Mouse (Mus musculus) heart, embryonic 11.5 days (tissue): ENCODE measurements around the gene Mybpc2. TPM values are rescaled to one million over a fixed set of nuclear protein-coding genes. Genes with fewer than 3 reads are reported as not detected.

Experiments
- ATAC-seq: fragments of 200-750 bp; cut with Nextera tagmentation; replicated peaks from 2 replicates; pipeline ENCODE4 v1.8.0; 2017; ENCODE audit warnings: moderate library complexity; ENCODE audit not compliant: insufficient number of reproducible peaks, low FRiP score, low TSS enrichment
- H3K27ac ChIP-seq: fragments of 300-500 bp; sonication (generic); 2 replicates; pipeline ENCODE4 v1.5.1; 2014; ENCODE audit warnings: mild to moderate bottlenecking, low read depth, low read length
- H3K27me3 ChIP-seq: fragments of 300-500 bp; sonication (generic); 2 replicates; pipeline ENCODE4 v1.6.1; 2014; ENCODE audit warnings: mild to moderate bottlenecking, low read length, mixed read lengths; ENCODE audit not compliant: control insufficient read depth, insufficient read depth
- H3K36me3 ChIP-seq: fragments of 300-500 bp; sonication (generic); 2 replicates; pipeline ENCODE4 v1.6.1; 2014; ENCODE audit warnings: mild to moderate bottlenecking, low read length, moderate library complexity, mixed read lengths; ENCODE audit not compliant: control insufficient read depth, insufficient read depth
- H3K4me1 ChIP-seq: fragments of 300-500 bp; sonication (generic); 2 replicates; pipeline ENCODE4 v1.6.1; 2014; ENCODE audit warnings: low read length; ENCODE audit not compliant: control insufficient read depth, insufficient read depth
- H3K4me2 ChIP-seq: fragments of 300-500 bp; sonication (generic); 2 replicates; pipeline ENCODE4 v1.6.1; 2014; ENCODE audit warnings: mild to moderate bottlenecking, moderate library complexity
- H3K4me3 ChIP-seq: fragments of 300-500 bp; sonication (generic); 2 replicates; pipeline ENCODE4 v1.5.1; 2014; ENCODE audit warnings: low read depth, low read length
- H3K9ac ChIP-seq: fragments of 300-500 bp; sonication (generic); 2 replicates; pipeline ENCODE4 v1.6.1; 2014; ENCODE audit warnings: mild to moderate bottlenecking, low read depth, low read length, moderate library complexity
- H3K9me3 ChIP-seq: fragments of 300-500 bp; sonication (generic); replicated peaks from 2 replicates; pipeline ENCODE4 v1.6.1; 2016; ENCODE audit warnings: low read length; ENCODE audit not compliant: control insufficient read depth
- WGBS: fragments of 180-500 bp; shearing (Covaris S2); extraction: QIAGEN DNeasy Blood & Tissue Kit; methylation state at CpG from one replicate; pipeline ENCODE4 v1.1.7; 2014; ENCODE audit not compliant: insufficient replicate concordance; 5-methylcytosine and 5-hydroxymethylcytosine counted together
- polyA plus RNA-seq: library from polyadenylated mRNA; unstranded; fragments of >200 nt; fragmentation: Nextera tagmentation; extraction: Ambion mirVana; gene quantifications from 2 replicates; pipeline ENCODE4 v1.2.1, GENCODE M21; 2014

The Mybpc2 gene
- polyA plus RNA-seq, 1 experiment from 2014 or later, result 0.47 TPM

DNA sequence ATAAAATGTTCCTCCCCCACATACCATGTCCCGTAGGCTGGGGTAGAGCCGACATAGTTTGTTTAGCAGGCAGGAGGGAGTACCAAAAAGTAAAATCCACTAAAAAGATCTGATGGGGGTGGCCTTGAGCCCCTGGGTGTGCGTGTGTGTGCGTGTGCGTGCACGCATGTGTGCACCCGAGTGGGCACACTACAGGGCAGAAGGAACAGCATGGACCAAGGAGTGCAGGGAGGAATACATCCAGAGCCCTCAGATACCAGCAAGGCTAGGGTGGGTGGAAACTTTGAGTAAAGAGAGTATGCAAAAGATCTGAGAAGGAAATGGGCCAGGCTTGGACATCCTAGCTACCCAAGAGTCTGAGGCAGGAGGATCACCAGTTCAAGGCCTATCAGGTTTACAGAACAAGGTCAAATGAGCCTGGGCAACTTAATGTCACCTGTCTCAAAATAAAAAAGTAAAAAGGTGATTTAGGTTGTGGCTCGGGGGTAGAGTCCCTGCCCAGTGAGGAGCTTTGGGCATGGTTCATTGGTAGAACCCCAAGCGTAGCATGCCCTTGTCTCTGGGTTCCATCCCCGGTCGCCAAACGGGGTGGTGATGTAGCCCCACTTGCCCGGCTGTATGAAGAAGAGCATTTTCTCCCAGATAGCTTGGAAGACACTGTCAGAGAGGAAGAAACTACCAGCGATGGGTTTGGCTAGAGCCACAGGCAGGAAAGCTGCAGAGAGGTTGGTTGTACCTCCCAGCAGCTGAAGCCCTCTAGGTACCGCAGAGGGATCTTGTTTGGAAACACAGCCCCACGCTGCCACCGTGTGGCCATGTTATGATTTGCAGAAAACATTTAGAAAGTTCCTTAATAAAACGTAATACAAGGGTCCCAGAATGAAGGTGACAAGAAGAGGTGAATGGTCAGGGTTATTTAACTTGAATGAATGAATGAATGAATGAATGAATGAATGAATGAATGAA is 36.3 kb upstream of the Mybpc2 start:
- Histone ChIP-seq H3K4me3 (no peak overlapping the region), H3K27me3 (no peaks in the 10 kb centered on the region), H3K27ac (no peak overlapping the region), H3K9ac (peak overlapping the region; percentile 19; the same call in 1 of the 2 replicates), H3K9me3 (no peaks in the 10 kb centered on the region), H3K4me1 (no peaks in the 10 kb centered on the region), H3K4me2 (no peak overlapping the region), H3K36me3 (no peaks in the 10 kb centered on the region)
- WGBS, result 48% methylated on average over 18 of the region's 18 CpGs
- ATAC-seq, result no peak

DNA sequence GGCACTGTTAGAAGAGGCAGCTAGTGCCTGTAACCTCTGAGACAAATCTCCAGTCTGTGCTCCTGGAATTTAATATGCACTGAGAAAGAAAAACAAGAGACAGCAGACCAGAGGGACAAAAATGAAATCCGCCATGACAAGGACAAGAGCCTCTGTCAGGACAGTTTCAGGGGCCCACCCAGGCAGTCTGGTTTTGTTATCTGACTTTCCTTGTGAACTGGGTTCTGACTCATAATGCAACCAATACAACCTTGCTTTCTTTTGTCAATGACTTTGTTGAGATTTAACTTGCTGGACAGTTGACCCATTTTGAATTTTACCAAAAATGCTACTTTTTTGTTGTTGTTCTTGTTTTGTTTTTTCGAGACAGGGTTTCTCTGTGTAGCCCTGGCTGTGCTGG is 33.2 kb upstream of the Mybpc2 start:
- Histone ChIP-seq H3K27me3 (no peaks in the 10 kb centered on the region), H3K27ac (no peak overlapping the region), H3K36me3 (no peaks in the 10 kb centered on the region), H3K9ac (no peak overlapping the region), H3K4me1 (no peaks in the 10 kb centered on the region; the same call in 1 of the 2 replicates), H3K9me3 (no peaks in the 10 kb centered on the region), H3K4me2 (no peak overlapping the region), H3K4me3 (no peak overlapping the region)
- WGBS, result 61% methylated on average over 2 of the region's 2 CpGs
- no peak for ATAC-seq

GRCm38 (mm10) chr7:44553826-44554225 is 29.4 kb upstream of the Mybpc2 start, which contains the start of gene Nr1h2:
Gene Nr1h2, minus strand, starts transcription at chr7:44553951.
- Histone ChIP-seq H3K9me3 (no peaks in the 10 kb centered on the region), H3K4me3 (peak within 1 kb of the TSS; percentile 95), H3K27ac (peak within 1 kb of the TSS; percentile 96), H3K36me3 (peaks cover 13% of the 10 kb centered on the region), H3K4me2 (peak within 1 kb of the TSS; percentile 71), H3K27me3 (no peaks in the 10 kb centered on the region), H3K9ac (peak within 1 kb of the TSS; percentile 78), H3K4me1 (no peaks in the 10 kb centered on the region; the same call in 1 of the 2 replicates)
- ATAC-seq, result peak; percentile 74
- WGBS, result under 1% methylated on average over 22 of the region's 22 CpGs

DNA sequence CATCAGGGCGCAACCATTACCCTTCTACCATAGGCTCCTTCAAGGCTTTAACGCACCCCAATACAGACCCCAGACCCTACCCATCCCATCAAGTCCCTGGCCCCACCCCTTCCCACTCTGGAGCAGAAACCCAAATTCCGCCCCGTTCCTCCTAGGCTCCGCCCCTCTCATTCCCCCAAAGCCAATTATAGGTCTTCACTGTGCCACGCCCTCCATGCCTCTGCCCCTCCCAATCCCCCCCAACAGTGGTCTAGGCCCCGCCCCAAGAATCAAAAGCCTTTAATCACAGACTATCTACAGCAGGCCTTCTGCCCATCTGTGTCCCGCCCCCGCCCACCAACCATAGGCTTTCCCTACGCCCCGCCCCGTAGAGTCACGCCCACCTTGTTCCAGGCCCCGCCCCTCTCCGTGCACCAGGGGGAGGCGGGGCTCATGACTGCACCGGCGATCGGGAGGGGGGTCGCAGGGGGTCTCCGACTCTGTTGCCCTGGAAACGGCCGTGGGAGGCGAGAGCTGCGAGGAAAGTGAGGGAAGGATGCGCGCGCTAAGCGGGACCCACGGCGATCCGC is 28.8 kb upstream of the Mybpc2 start:
- H3K36me3 ChIP-seq, result peaks cover 13% of the 10 kb centered on the region
- no peaks in the 10 kb centered on the region for H3K9me3 ChIP-seq
- peak overlapping the region; percentile 78 for H3K9ac ChIP-seq
- H3K27me3 ChIP-seq, result no peaks in the 10 kb centered on the region
- peak overlapping the region; percentile 71 for H3K4me2 ChIP-seq
- peak overlapping the region; percentile 96 for H3K27ac ChIP-seq
- peak; percentile 78 for ATAC-seq
- WGBS, result under 1% methylated on average over 32 of the region's 32 CpGs
- H3K4me1 ChIP-seq, result no peaks in the 10 kb centered on the region; the same call in 1 of the 2 replicates
- H3K4me3 ChIP-seq, result peak overlapping the region; percentile 95

- no peaks in the 10 kb centered on the region for H3K27me3 ChIP-seq
- 81% methylated on average over 31 of the region's 31 CpGs for WGBS
- peaks cover 13% of the 10 kb centered on the region for H3K36me3 ChIP-seq
- H3K9me3 ChIP-seq, result no peaks in the 10 kb centered on the region
- peak overlapping the region; percentile 71 for H3K4me2 ChIP-seq
- H3K4me1 ChIP-seq, result peaks cover 6% of the 10 kb centered on the region
- no peak for ATAC-seq
- H3K27ac ChIP-seq, result no peak overlapping the region
- peak overlapping the region; percentile 95 for H3K4me3 ChIP-seq
- H3K9ac ChIP-seq, result no peak overlapping the region
These were observed 27.9 kb upstream of the Mybpc2 start for GRCm38 (mm10) chr7:44552141-44552908.

- Histone ChIP-seq H3K4me3 (no peak overlapping the region), H3K9me3 (no peaks in the 10 kb centered on the region), H3K36me3 (peaks cover 13% of the 10 kb centered on the region), H3K27ac (no peak overlapping the region), H3K27me3 (no peaks in the 10 kb centered on the region), H3K4me1 (peaks cover 7% of the 10 kb centered on the region), H3K4me2 (no peak overlapping the region), H3K9ac (no peak overlapping the region)
- no peak for ATAC-seq
- WGBS, result 76% methylated on average over 22 of the region's 22 CpGs
These were observed 27.3 kb upstream of the Mybpc2 start for GRCm38 (mm10) chr7:44551731-44552130.

- Histone ChIP-seq H3K36me3 (peaks cover 13% of the 10 kb centered on the region), H3K27me3 (no peaks in the 10 kb centered on the region), H3K4me2 (no peak overlapping the region), H3K9me3 (no peaks in the 10 kb centered on the region), H3K27ac (no peak overlapping the region), H3K4me3 (no peak overlapping the region), H3K9ac (no peak overlapping the region), H3K4me1 (peaks cover 7% of the 10 kb centered on the region)
- WGBS, result 91% methylated on average over 21 of the region's 21 CpGs
- no peak for ATAC-seq
These were observed 26.8 kb upstream of the Mybpc2 start for GRCm38 (mm10) chr7:44551301-44551700.

GRCm38 (mm10) chr7:44550409-44550678 is 25.9 kb upstream of the Mybpc2 start:
- peaks cover 13% of the 10 kb centered on the region for H3K36me3 ChIP-seq
- WGBS, result 94% methylated on average over 12 of the region's 12 CpGs
- H3K9ac ChIP-seq, result no peak overlapping the region
- H3K27ac ChIP-seq, result no peak overlapping the region
- no peak for ATAC-seq
- H3K9me3 ChIP-seq, result 0 out of 2 replicates have a peak, but pooled peaks cover 2% of the 10 kb centered on the region
- H3K4me3 ChIP-seq, result no peak overlapping the region
- no peak overlapping the region for H3K4me2 ChIP-seq
- peaks cover 7% of the 10 kb centered on the region for H3K4me1 ChIP-seq
- no peaks in the 10 kb centered on the region for H3K27me3 ChIP-seq
